Mouse (Mus musculus) ES-E14 (cell line): ENCODE measurements around the gene Pqlc2.

Source experiments
- CHD2 ChIP-seq: IDR thresholded peaks from 2 replicates; pipeline ENCODE4 v1.6.1; 2014; ENCODE audit warnings: mild to moderate bottlenecking, low read depth, low read length, inconsistent platforms
- HCFC1 ChIP-seq: IDR thresholded peaks from 2 replicates; pipeline ENCODE4 v1.6.1; 2012; ENCODE audit warnings: low read length, inconsistent platforms, borderline replicate concordance; ENCODE audit not compliant: insufficient read depth
- MAFK ChIP-seq: IDR thresholded peaks from 2 replicates; pipeline ENCODE4 v1.6.1; 2014; ENCODE audit warnings: mild to moderate bottlenecking, low read depth, low read length, inconsistent platforms; ENCODE audit not compliant: insufficient read depth
- ZC3H11A ChIP-seq: IDR thresholded peaks from 2 replicates; pipeline ENCODE4 v1.6.1; 2012; ENCODE audit warnings: low read depth, mild to moderate bottlenecking, inconsistent platforms, low read length, borderline replicate concordance
- ZNF384 ChIP-seq: IDR thresholded peaks from 2 replicates; pipeline ENCODE4 v1.6.1; 2012; ENCODE audit warnings: low read depth, low read length, inconsistent platforms

- no peak for TF ChIP-seq ZC3H11A
- no peak for TF ChIP-seq HCFC1
- no peak for TF ChIP-seq CHD2
- no peak for TF ChIP-seq ZNF384
- no peak for TF ChIP-seq MAFK
These were observed 1.2 kb upstream of the Pqlc2 start for GRCm38 (mm10) chr4:139311707-139312106.
